Mouse (Mus musculus) MEL (cell line): ENCODE measurements around the gene S100a6.

ENCODE experiments used
- CTCF ChIP-seq, 3 experiments: IDR thresholded peaks in 2 of 3; conservative IDR thresholded peaks in 1 of 3; 2 replicates each; pipeline ENCODE4 v1.5.1; 2011 to 2012; ENCODE audit warnings: low read length in 3 of 3, low read depth in 2 of 3, mild to moderate bottlenecking in 2 of 3, improper control_type of control experiment in 1 of 3, inconsistent platforms in 1 of 3, mixed read lengths in 1 of 3, moderate library complexity in 1 of 3; ENCODE audit not compliant: control insufficient read depth in 1 of 3, insufficient read depth in 1 of 3, poor library complexity in 1 of 3, severe bottlenecking in 1 of 3
- EP300 ChIP-seq, 2 experiments: IDR thresholded peaks; 2 replicates each; pipeline ENCODE4 v1.6.1; 2011; ENCODE audit warnings: improper control_type of control experiment in 2 of 2, low read length in 2 of 2, low read depth in 1 of 2, mild to moderate bottlenecking in 1 of 2
- HCFC1 ChIP-seq: IDR thresholded peaks from 2 replicates; pipeline ENCODE4 v1.6.1; 2012; ENCODE audit warnings: low read depth, mild to moderate bottlenecking, inconsistent platforms, low read length, improper control_type of control experiment, moderate library complexity
- MAFK ChIP-seq: IDR thresholded peaks from 2 replicates; pipeline ENCODE4 v1.6.1; 2011; ENCODE audit warnings: low read depth, mild to moderate bottlenecking, low read length, improper control_type of control experiment, borderline replicate concordance
- MAX ChIP-seq: IDR thresholded peaks from 2 replicates; pipeline ENCODE4 v1.6.1; 2011; ENCODE audit warnings: low read length, improper control_type of control experiment
- NELFE ChIP-seq: IDR thresholded peaks from 2 replicates; pipeline ENCODE4 v1.6.1; 2011; ENCODE audit warnings: low read depth, low read length, improper control_type of control experiment
- POLR2A ChIP-seq, 2 experiments: IDR thresholded peaks; 2 replicates each; pipeline ENCODE4 v1.6.1; 2011 to 2012; ENCODE audit warnings: low read length in 2 of 2, mild to moderate bottlenecking in 2 of 2, control low read depth in 1 of 2, improper control_type of control experiment in 1 of 2, low read depth in 1 of 2, moderate library complexity in 1 of 2; ENCODE audit not compliant: control insufficient read depth in 1 of 2, insufficient read depth in 1 of 2, poor library complexity in 1 of 2
- POLR2AphosphoS2 ChIP-seq: IDR thresholded peaks from 2 replicates; pipeline ENCODE4 v1.6.1; 2011; ENCODE audit warnings: low read length, improper control_type of control experiment
- POLR2AphosphoS5 ChIP-seq: IDR thresholded peaks from 2 replicates; pipeline ENCODE4 v1.6.1; 2012; ENCODE audit warnings: low read depth, borderline replicate concordance, mild to moderate bottlenecking, inconsistent platforms, low read length, moderate library complexity, mixed read lengths
- RAD21 ChIP-seq: IDR thresholded peaks from 2 replicates; pipeline ENCODE4 v1.6.1; 2011; ENCODE audit warnings: mild to moderate bottlenecking, low read depth, low read length, improper control_type of control experiment
- ZC3H11A ChIP-seq: IDR thresholded peaks from 2 replicates; pipeline ENCODE4 v1.6.1; 2012; ENCODE audit warnings: low read depth, mild to moderate bottlenecking, inconsistent platforms, low read length, improper control_type of control experiment
- ZKSCAN1 ChIP-seq: IDR thresholded peaks from 2 replicates; pipeline ENCODE4 v1.6.1; 2012; ENCODE audit warnings: low read depth, mild to moderate bottlenecking, inconsistent platforms, low read length, improper control_type of control experiment, moderate library complexity

DNA sequence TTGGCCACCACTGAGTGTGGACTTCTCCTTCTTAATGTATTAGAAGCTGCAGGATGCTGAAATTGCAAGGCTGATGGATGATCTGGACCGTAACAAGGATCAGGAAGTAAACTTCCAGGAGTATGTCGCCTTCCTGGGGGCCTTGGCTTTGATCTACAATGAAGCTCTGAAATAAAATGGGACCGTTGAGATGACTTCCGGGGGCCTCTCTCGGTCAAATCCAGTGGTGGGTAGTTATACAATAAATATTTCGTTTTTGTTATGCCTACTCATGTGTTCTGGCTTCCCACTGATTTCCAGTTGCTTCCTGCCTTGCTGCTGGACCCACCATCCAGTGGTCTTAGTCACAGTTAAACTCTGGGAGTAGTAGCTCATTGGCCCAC, 1.5 kb downstream of the S100a6 start:
- TF ChIP-seq POLR2A (IDR thresholded peaks at IDR 0.05; ENCODE audit: control insufficient read depth in 1 of 2, insufficient read depth in 1 of 2, low read depth in 1 of 2, low read length in 2 of 2, poor library complexity in 1 of 2) = no peak
- TF ChIP-seq MAX = no peak
- TF ChIP-seq ZKSCAN1 = no peak
- no peak for TF ChIP-seq CTCF (IDR thresholded peaks at IDR 0.05 in 2 of 3, conservative IDR thresholded peaks at IDR 0.05 in 1 of 3; ENCODE audit: control insufficient read depth in 1 of 3, insufficient read depth in 1 of 3, low read depth in 2 of 3, low read length in 3 of 3, poor library complexity in 1 of 3, severe bottlenecking in 1 of 3)
- no peak for TF ChIP-seq RAD21
- no peak for TF ChIP-seq EP300 (IDR thresholded peaks at IDR 0.05; ENCODE audit: low read depth in 1 of 2, low read length in 2 of 2)
- TF ChIP-seq HCFC1 = no peak
- no peak for TF ChIP-seq ZC3H11A
- no peak for TF ChIP-seq POLR2AphosphoS5
- TF ChIP-seq MAFK = no peak
- TF ChIP-seq NELFE = no peak
- no peak for TF ChIP-seq POLR2AphosphoS2
